Mouse (Mus musculus) urinary bladder, postnatal 10 days (tissue): ENCODE measurements around the gene Chst5.
A peak's percentile ranks its signal among the peaks of the same experiment; 100 is the strongest.
"Not testable (repeated sequence)": the region's sequence is repeated elsewhere in the genome, so short reads cannot be mapped to it uniquely, and the experiment has no call there.

Experiments
- DNase-seq: peaks from one replicate; pipeline ENCODE4 v3.0.0; 2022; ENCODE audit warnings: low spot score

The Chst5 gene

GRCm38 (mm10) chr8:111871278-111871677 is 39.0 kb downstream of the Chst5 start:
- no peak for DNase-seq

DNA sequence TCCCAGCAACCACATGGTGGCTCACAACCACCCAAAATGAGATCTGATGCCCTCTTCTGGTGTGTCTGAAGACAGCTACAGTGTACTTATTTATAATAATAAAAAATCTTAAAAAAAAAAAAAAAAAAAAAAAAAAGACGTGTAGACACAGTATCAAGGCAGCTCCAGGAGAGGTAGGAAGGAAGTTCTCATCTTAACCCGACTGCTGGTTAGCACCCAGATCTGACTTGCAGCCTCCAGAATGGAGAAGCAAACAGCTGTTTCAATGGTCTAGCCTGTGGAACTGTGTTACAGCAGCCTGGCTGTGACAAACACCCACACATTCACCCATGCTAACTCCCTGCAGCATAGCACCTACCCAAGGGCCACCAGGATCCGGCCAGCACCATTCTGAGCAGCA is 39.9 kb downstream of the Chst5 start:
- no peak for DNase-seq

GRCm38 (mm10) chr8:111868664-111869063 is 41.6 kb downstream of the Chst5 start:
- DNase-seq: no peak

DNA sequence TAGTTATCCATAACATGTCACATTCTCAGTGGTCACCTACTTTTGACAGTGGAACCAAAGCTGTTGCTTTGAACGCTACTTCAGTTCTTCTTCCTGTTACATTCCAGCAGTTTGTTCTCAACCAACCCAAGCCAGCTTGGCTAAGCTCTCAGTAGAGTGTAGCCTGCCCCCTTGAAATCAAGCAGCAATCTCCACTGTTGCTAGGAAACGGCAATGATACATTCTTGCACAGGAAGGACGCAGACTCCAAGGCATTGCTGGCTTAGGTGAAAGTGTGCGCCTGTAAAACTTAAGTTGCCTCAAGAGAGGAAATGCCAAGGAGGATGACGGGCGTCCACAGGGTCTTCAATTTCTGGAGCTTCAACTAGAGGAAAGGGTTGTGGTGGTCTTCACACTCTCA is 44.4 kb downstream of the Chst5 start:
- no peak for DNase-seq

GRCm38 (mm10) chr8:111865130-111865852 is 45.0 kb downstream of the Chst5 start:
- no peak for DNase-seq

GRCm38 (mm10) chr8:111864648-111865047 is 45.6 kb downstream of the Chst5 start:
- no peak for DNase-seq

- no peak for DNase-seq
Observed at GRCm38 (mm10) chr8:111863280-111863679, 47.0 kb downstream of the Chst5 start.

DNA sequence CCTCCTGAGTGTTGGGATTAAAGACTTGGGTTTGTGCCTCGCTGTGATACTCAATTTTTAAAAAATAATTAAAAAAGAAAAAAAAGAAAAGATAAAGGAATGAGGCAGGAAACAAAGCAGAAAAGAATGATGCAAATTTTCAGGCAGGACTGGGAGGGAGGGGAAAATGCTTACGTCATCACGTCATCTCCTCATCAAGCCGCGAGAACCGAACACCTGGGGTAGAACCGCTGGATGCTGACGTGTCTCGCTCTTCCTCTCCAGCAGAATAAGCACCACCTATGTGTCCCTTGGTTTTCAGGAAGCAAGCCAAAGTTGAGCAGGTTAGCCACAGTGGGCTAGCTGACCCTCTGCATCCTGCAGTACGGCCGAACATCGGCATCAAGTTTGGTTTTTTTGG is 54.3 kb downstream of the Chst5 start:
- no peak for DNase-seq

GRCm38 (mm10) chr8:111853861-111854501 is 56.3 kb downstream of the Chst5 start, which contains the start of gene Cfdp1:
TSS of gene Cfdp1 (minus strand) at chr8:111854291.
- DNase-seq: peak; percentile 77

DNA sequence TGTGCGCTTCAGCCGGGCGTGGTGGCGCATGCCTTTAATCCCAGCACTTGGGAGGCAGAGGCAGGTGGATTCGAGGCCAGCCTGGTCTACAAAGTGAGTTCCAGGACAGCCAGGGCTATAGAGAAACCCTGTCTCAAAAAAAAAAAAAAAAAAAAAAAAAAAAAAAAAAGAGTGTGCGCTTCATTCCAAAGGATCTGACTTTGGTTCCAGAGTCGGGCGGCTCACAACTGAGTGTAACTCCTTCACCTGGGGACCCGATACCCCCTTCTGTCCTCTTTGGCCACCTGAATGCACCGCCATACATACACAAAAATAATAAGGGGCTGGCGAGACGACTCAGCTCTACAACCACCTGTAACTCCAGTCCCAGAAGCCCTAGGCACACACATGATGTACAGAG is 57.0 kb downstream of the Chst5 start:
- not testable (repeated sequence) for DNase-seq

DNA sequence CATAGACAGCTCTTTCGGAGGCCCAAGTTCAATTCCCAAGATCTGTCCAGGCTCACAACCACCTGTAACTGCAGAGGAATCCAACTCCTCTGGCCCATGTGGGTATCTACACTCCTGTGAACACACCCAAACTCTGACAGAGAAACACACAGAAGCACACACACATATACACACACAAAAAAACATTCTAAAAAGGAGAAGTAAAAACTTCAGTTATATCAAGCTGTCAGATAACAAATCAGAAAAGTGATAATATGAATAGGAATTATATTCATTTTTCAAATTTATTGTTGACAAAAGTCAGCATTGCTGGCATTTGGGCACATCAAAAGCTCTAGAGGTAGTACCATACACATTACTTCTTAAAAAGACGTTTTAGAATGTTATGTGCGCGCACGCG is 63.5 kb downstream of the Chst5 start:
- DNase-seq: no peak
